ENCODE assay signal across 7 mouse cellular contexts in genomic region chr11:48818346-48818745, GRCm38 (mm10). TPM values are rescaled to one million over a fixed set of nuclear protein-coding genes. Genes with fewer than 3 reads are reported as not detected.
DNase-seq lines count a peak whose midpoint lies in the region; ATAC-seq lines count a peak whose summit lies in the region.

No protein-coding gene starts in this region.

- 0% methylated on average over 16 of the region's 16 CpGs for WGBS in intestine, embryonic 16.5 days

- peak overlapping the region; percentile 73 for H3K4me2 ChIP-seq in intestine, embryonic 16.5 days (ENCODE audit: low read depth, low read length)

- DNase-seq in adrenal gland, adult 8-10 months, result peak; percentile 80
- DNase-seq in embryo, embryonic 9.5 days (ENCODE audit: extremely low spot score), result peak; percentile 95
- peak; percentile 49 to 69 for DNase-seq in gastrocnemius, postnatal 4 days (ENCODE audit: low spot score in 2 of 2)
- DNase-seq in left cerebral cortex, postnatal 25 days (ENCODE audit: low spot score in 2 of 2), result peak; percentile 88 to 95
- DNase-seq in mesoderm, embryonic 11.5 days (ENCODE audit: low read depth, low spot score), result peak; percentile 94
- DNase-seq in right cerebral cortex, postnatal 4 days, result peak; percentile 79

- H3K36me3 ChIP-seq in intestine, embryonic 16.5 days (ENCODE audit: control insufficient read depth, insufficient read depth, low read length), result no peaks in the 10 kb centered on the region

- H3K27ac ChIP-seq in intestine, embryonic 16.5 days (ENCODE audit: low read length), result peak overlapping the region; percentile 40; the same call in 1 of the 2 replicates

- ATAC-seq in intestine, embryonic 16.5 days, result no peak

- H3K9ac ChIP-seq in intestine, embryonic 16.5 days (ENCODE audit: low read depth, low read length), result peak overlapping the region; percentile 96

- H3K4me3 ChIP-seq in intestine, embryonic 16.5 days (ENCODE audit: low read length), result peak overlapping the region; percentile 83

- no peaks in the 10 kb centered on the region for H3K27me3 ChIP-seq in intestine, embryonic 16.5 days (replicated peaks; ENCODE audit: control insufficient read depth, insufficient read depth, low read length)

- intact Hi-C loops in left cerebral cortex, postnatal 25 days (cut with DNase I), result loop anchor here (2.0 to 5.0 kb wide), 2 partner anchors 16 to 384 kb away; partner anchors contain the start of gene Zfp62

- H3K4me1 ChIP-seq in intestine, embryonic 16.5 days (ENCODE audit: control insufficient read depth, insufficient read depth, low read length), result peaks cover 22% of the 10 kb centered on the region

- H3K9me3 ChIP-seq in intestine, embryonic 16.5 days (ENCODE audit: control insufficient read depth, low read length), result no peaks in the 10 kb centered on the region

RNA-seq across cellular contexts. Expression of gene Trim41, which starts 1.2 kb away (rescaled TPM):
- 10 to 100 TPM; 35.5 to 69.9 (median 49.8) TPM for total RNA-seq in adrenal gland, adult 8-10 months (2022)
- 10 to 100 TPM; 26.4 to 30.1 TPM for total RNA-seq in gastrocnemius, postnatal 4 days (2021)
- 4.1 and 5.9 TPM in 2 replicates for polyA plus RNA-seq in intestine, embryonic 16.5 days (2015; fragmentation: Nextera tagmentation; extraction: Ambion mirVana)
- total RNA-seq in left cerebral cortex, postnatal 25 days (2021), result 10 to 100 TPM; 62.6 to 67.1 TPM

RNA-seq across cellular contexts. Expression of gene Trim7, which starts 7.6 kb away (rescaled TPM):
- 10 to 100 TPM; 10.1 to 14.9 (median 10.9) TPM for total RNA-seq in adrenal gland, adult 8-10 months (2022)
- total RNA-seq in gastrocnemius, postnatal 4 days (2021), result 10 to 100 TPM; 46.3 to 63.6 TPM
- polyA plus RNA-seq in intestine, embryonic 16.5 days (2015; fragmentation: Nextera tagmentation; extraction: Ambion mirVana), result 0.78 and 1.2 TPM in 2 replicates
- 1 to 10 TPM; 1.4 to 2.2 TPM for total RNA-seq in left cerebral cortex, postnatal 25 days (2021)

RNA-seq across cellular contexts. Expression of gene Gm12184, which starts 8.1 kb away (rescaled TPM):
- 1 to 10 TPM; 2.9 to 3.5 (median 3.3) TPM for total RNA-seq in adrenal gland, adult 8-10 months (2022)
- total RNA-seq in gastrocnemius, postnatal 4 days (2021), result 1 to 10 TPM; 1.9 to 4.9 TPM
- polyA plus RNA-seq in intestine, embryonic 16.5 days (2015; fragmentation: Nextera tagmentation; extraction: Ambion mirVana), result 1.3 and 1.4 TPM in 2 replicates
- 1 to 10 TPM in 1 of 2 experiments, under 1 TPM in 1; 0.99 to 1.5 TPM for total RNA-seq in left cerebral cortex, postnatal 25 days (2021)

RNA-seq across cellular contexts. Expression of gene Rack1, which starts 18.2 kb away (rescaled TPM):
- total RNA-seq in adrenal gland, adult 8-10 months (2022), result 100 to 1,000 TPM; 568 to 660 (median 629) TPM
- total RNA-seq in gastrocnemius, postnatal 4 days (2021), result 100 to 1,000 TPM; 692 to 818 TPM
- 713 and 755 TPM in 2 replicates for polyA plus RNA-seq in intestine, embryonic 16.5 days (2015; fragmentation: Nextera tagmentation; extraction: Ambion mirVana)
- 100 to 1,000 TPM; 223 to 235 TPM for total RNA-seq in left cerebral cortex, postnatal 25 days (2021)

RNA-seq across cellular contexts. Expression of gene Irgm1, which starts 53.1 kb away (rescaled TPM):
- total RNA-seq in adrenal gland, adult 8-10 months (2022), result 10 to 100 TPM; 21.0 to 26.7 (median 25.2) TPM
- total RNA-seq in gastrocnemius, postnatal 4 days (2021), result 1 to 10 TPM; 7.9 to 8.0 TPM
- 15.6 and 15.8 TPM in 2 replicates for polyA plus RNA-seq in intestine, embryonic 16.5 days (2015; fragmentation: Nextera tagmentation; extraction: Ambion mirVana)
- total RNA-seq in left cerebral cortex, postnatal 25 days (2021), result 1 to 10 TPM; 4.6 to 5.0 TPM
